Mouse (Mus musculus) cerebellum, adult 2 months (tissue): ENCODE measurements at regions not wholly inside any gene's neighbourhood (a gene's known extent, or its start where the extent isn't known, plus 50 kb on each side); places are given as distances from the start of the nearest gene placed in this dataset.

ENCODE experiments used
- DNase-seq, 2 experiments: peaks; one replicate each; pipeline ENCODE4 v3.0.0; 2021
- H3K27ac ChIP-seq: fragments of 200-500 bp; 2 replicates; pipeline ENCODE4 v1.5.1; 2012; ENCODE audit warnings: low read length, control low read depth, inconsistent platforms; ENCODE audit not compliant: insufficient read depth
- H3K27me3 ChIP-seq: fragments of 200-500 bp; 2 replicates; pipeline ENCODE4 v1.6.1; 2012; ENCODE audit warnings: inconsistent platforms, mild to moderate bottlenecking, low read length, moderate library complexity; ENCODE audit not compliant: control insufficient read depth, insufficient read depth
- H3K4me1 ChIP-seq: fragments of 200-500 bp; 2 replicates; pipeline ENCODE4 v1.6.1; 2011; ENCODE audit warnings: low read length; ENCODE audit not compliant: control insufficient read depth, insufficient read depth
- H3K4me3 ChIP-seq: fragments of 200-500 bp; replicated peaks from 2 replicates; pipeline ENCODE3; 2011; ENCODE audit warnings: mild to moderate bottlenecking, low read depth, low read length, control low read depth; ENCODE audit not compliant: insufficient read depth
- CTCF ChIP-seq: fragments of 200-500 bp; IDR thresholded peaks from 2 replicates; pipeline ENCODE4 v1.5.1; 2011; ENCODE audit warnings: low read depth, mild to moderate bottlenecking, control low read depth, low read length, moderate library complexity, borderline replicate concordance; ENCODE audit not compliant: insufficient read depth
- POLR2A ChIP-seq: fragments of 200-500 bp; IDR thresholded peaks from 2 replicates; pipeline ENCODE4 v1.6.1; 2011; ENCODE audit warnings: low read length, control low read depth, borderline replicate concordance; ENCODE audit not compliant: insufficient read depth
- WGBS: fragments of 180-500 bp; shearing (Covaris S2); methylation state at CpG from one replicate; pipeline ENCODE4 v1.1.7; 2018; 5-methylcytosine and 5-hydroxymethylcytosine counted together

DNA sequence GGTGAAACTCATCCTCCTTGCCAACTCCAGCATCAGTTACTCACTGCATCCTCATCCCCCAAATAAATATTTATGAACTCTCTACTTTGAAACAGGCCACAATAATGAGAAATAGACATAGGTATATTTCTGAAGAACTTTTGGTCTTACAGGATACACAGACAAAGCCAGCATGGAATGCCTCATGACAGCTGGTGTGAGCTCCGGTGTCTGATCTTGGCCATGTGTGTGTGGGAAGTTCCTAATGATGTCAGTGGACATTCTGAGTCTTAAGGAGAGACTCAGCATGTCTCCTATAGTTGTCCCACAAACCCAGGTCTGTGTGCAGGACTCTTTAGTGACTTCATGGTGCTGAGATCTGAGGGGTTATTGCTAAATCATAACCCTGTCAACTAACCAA is 206.4 kb upstream of the Klf4 start:
- Histone ChIP-seq H3K27ac (no peak overlapping the region), H3K4me3 (no peak overlapping the region), H3K27me3 (no peaks in the 10 kb centered on the region), H3K4me1 (no peaks in the 10 kb centered on the region)
- no peak for DNase-seq
- TF ChIP-seq CTCF (no peak), POLR2A (no peak)
- WGBS, result 50% methylated on average over 1 of the region's 1 CpGs

DNA sequence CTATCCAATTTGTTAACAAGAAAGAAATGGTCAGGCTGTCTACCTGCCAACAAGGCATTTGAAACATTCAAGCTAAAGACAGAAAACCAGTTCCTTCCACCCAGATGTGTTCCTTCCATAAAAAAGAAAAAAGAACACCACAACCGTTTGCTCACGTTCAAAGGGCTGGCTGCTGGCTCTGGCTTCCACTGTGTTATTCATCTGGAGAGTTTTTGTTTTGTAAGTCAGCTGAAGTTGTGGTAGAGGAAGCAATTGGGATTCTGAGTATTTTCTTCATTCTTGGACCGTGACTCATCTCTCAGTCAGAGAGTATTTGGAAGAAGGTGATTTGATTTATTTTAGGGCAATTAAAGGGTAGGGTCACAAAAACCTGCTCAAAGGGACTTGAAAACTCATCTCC is 203.2 kb upstream of the Klf4 start:
- H3K4me1 ChIP-seq, result no peaks in the 10 kb centered on the region
- WGBS, result 68% methylated on average over 3 of the region's 3 CpGs
- no peak overlapping the region for H3K27ac ChIP-seq
- H3K27me3 ChIP-seq, result no peaks in the 10 kb centered on the region; the same call in 1 of the 2 replicates
- no peak for TF ChIP-seq POLR2A
- TF ChIP-seq CTCF, result no peak
- DNase-seq, result no peak
- H3K4me3 ChIP-seq, result no peak overlapping the region

GRCm38 (mm10) chr4:55734331-55734730 is 202.1 kb upstream of the Klf4 start:
- no peak overlapping the region for H3K4me3 ChIP-seq
- H3K4me1 ChIP-seq, result no peaks in the 10 kb centered on the region
- 91% methylated on average over 1 of the region's 1 CpGs for WGBS
- no peak overlapping the region for H3K27ac ChIP-seq
- no peak for DNase-seq
- TF ChIP-seq POLR2A (no peak), CTCF (no peak)
- H3K27me3 ChIP-seq, result no peaks in the 10 kb centered on the region; the same call in 1 of the 2 replicates

- no peak for DNase-seq
- H3K27me3 ChIP-seq, result no peaks in the 10 kb centered on the region; the same call in 1 of the 2 replicates
- H3K4me3 ChIP-seq, result no peak overlapping the region
- no peak overlapping the region for H3K27ac ChIP-seq
- TF ChIP-seq CTCF (no peak), POLR2A (no peak)
- 95% methylated on average over 4 of the region's 4 CpGs for WGBS
- no peaks in the 10 kb centered on the region for H3K4me1 ChIP-seq
These were observed 201.0 kb upstream of the Klf4 start for GRCm38 (mm10) chr4:55733223-55733622.

DNA sequence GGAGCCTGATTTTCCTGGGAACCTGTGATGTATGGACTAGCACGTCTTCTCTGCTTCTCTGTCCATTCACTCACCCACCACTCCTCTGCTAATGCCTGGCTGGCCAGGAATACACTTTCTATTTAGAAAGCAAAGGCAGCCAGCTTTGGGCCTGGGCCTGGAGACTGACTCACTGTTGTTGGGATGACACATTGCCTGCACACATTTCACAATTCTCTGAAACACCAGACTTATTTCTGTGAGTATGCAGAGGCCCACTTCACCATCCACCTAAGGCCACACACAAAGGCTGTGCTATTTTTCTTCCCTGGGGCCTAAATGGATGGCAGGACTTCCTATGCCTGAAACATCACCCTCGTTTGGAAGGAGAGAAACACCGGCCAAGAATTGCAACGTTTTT is 199.7 kb upstream of the Klf4 start:
- Histone ChIP-seq H3K4me1 (no peaks in the 10 kb centered on the region), H3K4me3 (no peak overlapping the region), H3K27ac (no peak overlapping the region), H3K27me3 (no peaks in the 10 kb centered on the region; the same call in 1 of the 2 replicates)
- TF ChIP-seq POLR2A, result no peak
- TF ChIP-seq CTCF, result no peak
- WGBS, result 38% methylated on average over 4 of the region's 4 CpGs
- DNase-seq, result no peak

- Histone ChIP-seq H3K4me3 (no peak overlapping the region), H3K27me3 (no peaks in the 10 kb centered on the region; the same call in 1 of the 2 replicates), H3K27ac (no peak overlapping the region), H3K4me1 (no peaks in the 10 kb centered on the region)
- 69% methylated on average over 4 of the region's 4 CpGs for WGBS
- no peak for TF ChIP-seq POLR2A
- TF ChIP-seq CTCF, result no peak
- DNase-seq, result no peak
These were observed 198.0 kb upstream of the Klf4 start for GRCm38 (mm10) chr4:55730266-55730665.

- Histone ChIP-seq H3K4me3 (no peak overlapping the region), H3K27me3 (no peaks in the 10 kb centered on the region; the same call in 1 of the 2 replicates), H3K27ac (no peak overlapping the region), H3K4me1 (no peaks in the 10 kb centered on the region)
- 91% methylated on average over 2 of the region's 2 CpGs for WGBS
- TF ChIP-seq CTCF, result no peak
- TF ChIP-seq POLR2A, result no peak
- no peak for DNase-seq
These were observed 194.9 kb upstream of the Klf4 start for GRCm38 (mm10) chr4:55727178-55727577.

DNA sequence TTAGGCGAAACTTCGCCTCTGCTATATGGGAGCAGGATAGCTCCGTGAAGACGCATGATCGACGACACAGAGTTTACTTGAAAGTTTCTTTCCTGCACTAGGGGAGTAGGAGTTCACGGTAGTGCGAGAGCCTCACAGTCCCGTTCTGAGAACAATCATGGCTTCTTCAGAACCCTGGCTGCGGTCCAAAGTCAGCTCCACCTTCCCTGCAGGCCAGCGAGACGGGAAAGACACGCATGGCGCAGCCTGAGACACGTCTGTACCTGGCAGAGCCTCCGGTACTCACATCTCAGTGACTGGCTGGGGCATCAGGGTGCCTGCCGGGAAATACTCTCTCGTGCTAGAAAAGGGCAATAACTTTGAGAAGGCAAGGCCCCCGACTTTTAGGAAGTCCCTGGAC is 193.8 kb upstream of the Klf4 start:
- WGBS, result 51% methylated on average over 19 of the region's 19 CpGs
- Histone ChIP-seq H3K27me3 (no peaks in the 10 kb centered on the region; the same call in 1 of the 2 replicates), H3K4me3 (no peak overlapping the region), H3K27ac (no peak overlapping the region), H3K4me1 (no peaks in the 10 kb centered on the region)
- no peak for TF ChIP-seq POLR2A
- no peak for TF ChIP-seq CTCF
- DNase-seq, result no peak
